Mouse (Mus musculus) testis, adult 2 months (tissue): ENCODE data around the gene Cidec.

Experiments used
- CTCF ChIP-seq: fragments of 200-500 bp; IDR thresholded peaks from 2 replicates; pipeline ENCODE4 v1.5.1; 2012; ENCODE audit warnings: low read depth, mild to moderate bottlenecking, inconsistent platforms, low read length, moderate library complexity; ENCODE audit not compliant: control insufficient read depth, insufficient read depth, insufficient replicate concordance
- POLR2A ChIP-seq: fragments of 200-500 bp; IDR thresholded peaks from 2 replicates; pipeline ENCODE4 v1.6.1; 2012; ENCODE audit warnings: low read depth, mild to moderate bottlenecking, inconsistent platforms, low read length, moderate library complexity; ENCODE audit not compliant: control insufficient read depth

DNA sequence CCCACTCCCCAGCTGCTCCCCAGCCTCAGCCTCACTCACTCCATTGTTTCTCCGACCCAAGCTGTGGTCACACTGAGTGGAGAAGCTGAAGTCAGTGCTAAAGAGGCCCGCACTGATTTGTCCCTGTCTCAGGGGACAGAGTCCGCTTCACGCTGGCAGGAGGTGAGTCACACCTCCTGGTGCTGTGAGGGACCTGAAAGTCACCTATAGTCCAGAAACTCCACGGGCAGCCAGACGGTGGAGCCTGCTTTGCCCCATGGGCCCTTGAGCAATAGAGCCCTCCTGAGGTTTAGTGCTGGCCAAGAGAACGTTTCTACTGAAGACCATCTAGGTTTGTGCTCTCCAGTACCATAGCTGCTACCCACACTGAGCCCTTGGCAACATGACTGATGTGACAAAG is 869 bp downstream of the Cidec start:
- no peak for TF ChIP-seq CTCF
- TF ChIP-seq POLR2A = no peak
